Mouse (Mus musculus) cerebellum, adult 11-12 months (tissue): ENCODE data around the gene Amz2.

Experiments
- DNase-seq: peaks from one replicate; pipeline ENCODE4 v3.0.0; 2022

Amz2 gene

GRCm38 (mm10) chr11:109422263-109422662 lies 3.5 kb upstream of the Amz2 start:
- no peak for DNase-seq

GRCm38 (mm10) chr11:109423294-109423693 lies 2.5 kb upstream of the Amz2 start:
- DNase-seq: no peak

- DNase-seq: no peak
These were observed 483 bp downstream of the Amz2 start for GRCm38 (mm10) chr11:109426272-109426586.

GRCm38 (mm10) chr11:109427353-109427752 lies 1.6 kb downstream of the Amz2 start:
- no peak for DNase-seq

GRCm38 (mm10) chr11:109434233-109434798 lies 8.6 kb downstream of the Amz2 start:
- no peak for DNase-seq

- DNase-seq: no peak
These were observed 11.1 kb downstream of the Amz2 start for GRCm38 (mm10) chr11:109436889-109437288.

- DNase-seq: no peak
These were observed 13.5 kb downstream of the Amz2 start for GRCm38 (mm10) chr11:109439209-109439608.

GRCm38 (mm10) chr11:109439829-109440340 lies 14.1 kb downstream of the Amz2 start:
- peak; percentile 66 for DNase-seq

- no peak for DNase-seq
These were observed 14.9 kb downstream of the Amz2 start for GRCm38 (mm10) chr11:109440641-109441040.

- DNase-seq: no peak
These were observed 15.4 kb downstream of the Amz2 start for GRCm38 (mm10) chr11:109441119-109441518.

GRCm38 (mm10) chr11:109442166-109442730 lies 16.5 kb downstream of the Amz2 start:
- DNase-seq: no peak

GRCm38 (mm10) chr11:109443468-109444263 lies 17.9 kb downstream of the Amz2 start:
- DNase-seq: no peak

- no peak for DNase-seq
These were observed 18.9 kb downstream of the Amz2 start for GRCm38 (mm10) chr11:109444600-109444999.

- DNase-seq: no peak
These were observed 19.8 kb downstream of the Amz2 start for GRCm38 (mm10) chr11:109445438-109446035.

- no peak for DNase-seq
These were observed 25.4 kb downstream of the Amz2 start for GRCm38 (mm10) chr11:109451169-109451568.

GRCm38 (mm10) chr11:109456261-109456660 lies 30.5 kb downstream of the Amz2 start:
- DNase-seq: no peak

GRCm38 (mm10) chr11:109458165-109458564 lies 32.4 kb downstream of the Amz2 start:
- no peak for DNase-seq

GRCm38 (mm10) chr11:109460586-109460985 lies 34.8 kb downstream of the Amz2 start:
- DNase-seq: no peak

- no peak for DNase-seq
These were observed 39.3 kb downstream of the Amz2 start for GRCm38 (mm10) chr11:109465068-109465467.

- no peak for DNase-seq
These were observed 41.2 kb downstream of the Amz2 start for GRCm38 (mm10) chr11:109466987-109467386.

- no peak for DNase-seq
These were observed 42.4 kb downstream of the Amz2 start for GRCm38 (mm10) chr11:109468133-109468532.

GRCm38 (mm10) chr11:109470170-109470569 lies 44.4 kb downstream of the Amz2 start:
- no peak for DNase-seq
